Mouse (Mus musculus) thymus, adult 2 months (tissue): ENCODE measurements around the gene Ezr. TPM values are rescaled to one million over a fixed set of nuclear protein-coding genes. Genes with fewer than 3 reads are reported as not detected.

ENCODE experiments used
- polyA plus RNA-seq: library from polyadenylated mRNA; depleted of rRNA; stranded (reverse); fragments of >200 nt; gene quantifications from 2 replicates; pipeline ENCODE4 v1.2.3, GENCODE M21; 2012; rRNA removed

The Ezr gene
- polyA plus RNA-seq, 1 experiment = 149 TPM

Other genes with a start within 250 kb of the Ezr start
- gene Dynlt1c, start 181.1 kb downstream of the Ezr start, polyA plus RNA-seq = 41.1 and 55.0 TPM in 2 replicates
- 145 and 154 TPM in 2 replicates for gene Dynlt1f, start 126.9 kb downstream of the Ezr start, polyA plus RNA-seq
- 34.4 and 40.1 TPM in 2 replicates for gene Sytl3, start 123.7 kb downstream of the Ezr start, polyA plus RNA-seq
- gene Rsph3b, start 165.9 kb upstream of the Ezr start, polyA plus RNA-seq = 19.4 and 20.3 TPM in 2 replicates
- 68.6 and 78.0 TPM in 2 replicates for gene Tagap1, start 178.4 kb upstream of the Ezr start, polyA plus RNA-seq
- gene Rnaset2b, start 187.8 kb upstream of the Ezr start, polyA plus RNA-seq = 130 and 196 TPM in 2 replicates
- gene Gm49721, start 196.1 kb upstream of the Ezr start, polyA plus RNA-seq = 9.6 and 9.8 TPM in 2 replicates
- 0.54 and 0.61 TPM in 2 replicates for gene Gm1604a, start 242.8 kb upstream of the Ezr start, polyA plus RNA-seq